Mouse (Mus musculus) brown adipose tissue, adult 24 weeks (tissue): ENCODE measurements at regions not wholly inside any gene's neighbourhood (a gene's known extent, or its start where the extent isn't known, plus 50 kb on each side); places are given as distances from the start of the nearest gene placed in this dataset.

Experiments
- H3K27ac ChIP-seq: fragments of 200-500 bp; replicated peaks from 2 replicates; pipeline ENCODE4 v1.5.1; 2012; ENCODE audit warnings: low read depth, mild to moderate bottlenecking, low read length
- H3K4me1 ChIP-seq: fragments of 200-500 bp; 2 replicates; pipeline ENCODE4 v1.6.1; 2012; ENCODE audit warnings: low read length, mixed read lengths; ENCODE audit not compliant: control insufficient read depth, insufficient read depth, insufficient read length
- H3K4me3 ChIP-seq: fragments of 200-500 bp; 2 replicates; pipeline ENCODE4 v1.5.1; 2012; ENCODE audit warnings: low read depth, mild to moderate bottlenecking, low read length, moderate library complexity; ENCODE audit not compliant: insufficient read depth

DNA sequence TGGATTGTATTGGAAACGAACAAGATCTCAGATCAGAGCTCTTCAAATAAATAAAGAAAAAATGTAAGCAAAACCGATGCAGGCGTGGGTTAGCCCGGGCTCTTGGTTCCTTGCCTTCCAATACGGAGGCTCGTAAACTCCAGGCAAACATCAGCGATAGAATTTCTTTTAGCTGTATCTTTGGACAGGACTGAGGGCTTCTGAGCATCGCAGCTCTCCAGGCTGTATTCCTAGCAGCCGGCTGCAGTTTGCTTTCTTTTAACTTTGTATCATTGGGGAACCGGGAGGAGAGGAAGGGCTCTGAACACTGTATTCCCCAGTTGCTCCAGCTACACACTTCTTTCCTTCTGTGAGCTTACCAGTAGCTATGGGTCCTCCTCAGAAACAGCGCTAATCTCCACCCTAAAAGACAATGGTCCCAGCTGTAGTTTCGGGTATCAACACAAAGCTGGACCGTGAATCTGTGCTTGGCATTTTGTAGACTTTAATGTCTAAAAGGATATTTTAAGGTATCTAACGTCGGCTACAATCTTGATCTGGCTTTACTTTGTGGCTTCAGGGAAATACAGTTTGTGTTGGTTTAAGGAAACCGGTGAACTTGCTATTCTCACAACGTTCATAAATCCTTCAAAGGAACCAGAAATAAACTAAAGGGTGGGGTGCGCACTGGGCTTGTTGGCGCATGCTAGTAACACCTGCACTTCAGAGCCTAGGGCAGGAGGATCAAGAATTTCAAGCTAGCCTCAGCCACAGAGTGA, 183.2 kb downstream of the Tfap2c start:
- H3K4me1 ChIP-seq, result no peaks in the 10 kb centered on the region
- no peak overlapping the region for H3K4me3 ChIP-seq

DNA sequence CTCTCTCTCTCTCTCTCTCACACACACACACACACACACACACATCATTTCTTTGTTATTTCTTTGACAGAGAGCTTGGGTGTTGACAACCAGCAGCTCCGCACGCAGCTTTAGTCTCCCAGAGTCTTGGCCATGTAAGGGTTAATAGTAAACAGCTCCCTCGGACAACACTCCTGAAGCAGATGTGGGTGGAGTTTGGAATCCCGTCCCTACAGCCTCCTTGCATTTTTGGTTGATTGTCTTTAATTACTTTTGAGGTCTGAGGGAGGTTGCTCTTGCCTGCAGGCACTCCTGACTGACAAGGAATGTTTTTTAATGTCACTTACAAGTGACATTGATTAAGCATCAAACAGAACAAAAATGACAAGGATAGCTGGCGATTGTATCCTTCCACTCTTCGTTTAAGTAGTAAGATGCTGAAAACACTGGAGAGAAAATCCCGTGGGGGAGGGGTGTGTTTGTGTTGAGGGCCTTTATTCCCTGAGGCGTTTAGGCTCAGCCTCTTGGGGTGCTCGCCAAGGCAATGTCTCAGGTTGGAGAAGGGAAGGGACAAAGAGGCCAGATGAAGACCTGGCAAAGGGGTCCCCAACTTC, 184.1 kb downstream of the Tfap2c start:
- Histone ChIP-seq H3K27ac (no peak overlapping the region), H3K4me3 (no peak overlapping the region), H3K4me1 (no peaks in the 10 kb centered on the region)

More for the DNA sequence above, 183.2 kb downstream of the Tfap2c start:
- no peak overlapping the region for H3K27ac ChIP-seq

DNA sequence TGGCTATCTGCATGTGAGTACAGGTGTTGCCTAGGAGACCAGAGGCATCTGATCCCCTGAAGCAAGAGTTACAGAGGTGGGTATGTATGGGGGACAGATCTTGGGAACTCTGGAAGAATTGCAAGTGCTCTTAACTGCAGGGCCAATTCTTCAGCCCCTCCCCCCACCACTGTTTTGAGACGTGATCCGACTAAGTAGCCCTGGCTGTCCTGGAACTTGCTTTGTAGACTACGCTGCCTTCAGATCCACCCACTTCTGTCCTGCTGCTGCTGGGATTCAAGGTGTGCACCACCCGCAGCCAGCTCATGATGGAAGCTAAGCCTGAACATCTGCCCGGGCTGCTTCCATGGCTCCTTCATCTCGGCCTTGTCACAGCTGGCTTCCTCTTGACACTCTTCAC, 186.2 kb downstream of the Tfap2c start:
- Histone ChIP-seq H3K27ac (no peak overlapping the region), H3K4me1 (no peaks in the 10 kb centered on the region), H3K4me3 (no peak overlapping the region)

DNA sequence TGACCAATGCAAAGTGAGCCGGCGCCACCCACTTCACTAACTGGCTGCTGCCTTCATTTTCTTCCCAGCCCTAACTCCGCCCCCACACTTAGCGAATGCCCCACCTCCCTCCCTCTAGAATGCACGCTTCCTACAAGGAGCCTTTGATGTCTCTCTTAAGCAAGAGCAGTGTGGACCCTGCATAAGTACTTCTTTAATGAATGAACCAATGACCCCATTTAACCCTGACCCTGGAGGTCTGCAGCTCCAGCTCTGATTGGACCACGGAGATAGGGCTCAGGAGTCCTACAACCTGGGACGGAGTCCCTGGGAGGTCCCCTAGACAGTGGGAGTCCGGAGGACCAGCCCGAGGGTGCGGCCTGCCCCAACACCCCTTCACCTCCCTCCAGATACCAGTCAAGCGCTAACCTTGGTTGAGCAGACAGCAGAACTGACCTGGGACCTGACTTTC, 189.7 kb downstream of the Tfap2c start:
- H3K27ac ChIP-seq, result no peak overlapping the region
- no peak overlapping the region for H3K4me3 ChIP-seq
- no peaks in the 10 kb centered on the region for H3K4me1 ChIP-seq

DNA sequence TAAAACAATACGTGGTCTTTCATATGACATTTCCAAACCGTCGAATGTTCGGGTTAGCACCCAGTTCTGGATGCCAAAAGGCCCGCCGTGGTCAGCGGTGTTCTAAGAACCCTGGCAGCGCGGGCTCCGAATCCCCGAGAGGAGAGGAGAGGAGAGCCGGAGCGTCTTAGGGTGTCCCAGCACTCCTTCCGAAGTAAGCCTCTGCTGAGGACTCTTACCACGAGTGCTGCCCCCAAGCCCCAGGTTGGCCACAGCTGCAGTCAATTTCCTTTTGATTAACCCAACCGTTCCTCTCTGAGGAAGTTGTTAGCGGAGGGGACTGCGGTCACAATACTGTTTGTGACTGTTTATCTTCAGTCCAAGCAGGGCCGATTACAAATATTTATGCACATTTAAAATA, 190.1 kb downstream of the Tfap2c start:
- Histone ChIP-seq H3K4me3 (no peak overlapping the region), H3K27ac (no peak overlapping the region), H3K4me1 (no peaks in the 10 kb centered on the region)

DNA sequence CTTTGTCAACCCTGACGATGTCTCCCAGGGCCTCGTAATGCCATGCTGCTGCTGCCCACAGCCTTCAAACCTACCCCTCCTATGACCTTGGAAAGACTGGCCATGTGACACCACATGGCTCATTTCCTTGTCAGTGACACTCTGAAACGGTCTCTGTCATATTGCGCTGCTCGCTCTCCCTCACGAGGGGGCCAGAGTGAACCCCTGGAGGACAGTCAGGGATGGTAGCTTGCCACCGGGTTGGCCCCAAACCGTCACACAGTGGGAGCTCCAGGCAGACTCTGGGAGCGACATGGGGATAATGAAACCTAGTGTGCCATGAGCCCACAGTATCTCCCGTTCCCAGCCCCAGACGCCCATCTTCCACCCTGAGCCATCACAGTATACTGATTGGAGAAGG, 188.8 kb downstream of the Bmp7 start:
- Histone ChIP-seq H3K4me1 (no peaks in the 10 kb centered on the region), H3K27ac (no peak overlapping the region), H3K4me3 (no peak overlapping the region)

DNA sequence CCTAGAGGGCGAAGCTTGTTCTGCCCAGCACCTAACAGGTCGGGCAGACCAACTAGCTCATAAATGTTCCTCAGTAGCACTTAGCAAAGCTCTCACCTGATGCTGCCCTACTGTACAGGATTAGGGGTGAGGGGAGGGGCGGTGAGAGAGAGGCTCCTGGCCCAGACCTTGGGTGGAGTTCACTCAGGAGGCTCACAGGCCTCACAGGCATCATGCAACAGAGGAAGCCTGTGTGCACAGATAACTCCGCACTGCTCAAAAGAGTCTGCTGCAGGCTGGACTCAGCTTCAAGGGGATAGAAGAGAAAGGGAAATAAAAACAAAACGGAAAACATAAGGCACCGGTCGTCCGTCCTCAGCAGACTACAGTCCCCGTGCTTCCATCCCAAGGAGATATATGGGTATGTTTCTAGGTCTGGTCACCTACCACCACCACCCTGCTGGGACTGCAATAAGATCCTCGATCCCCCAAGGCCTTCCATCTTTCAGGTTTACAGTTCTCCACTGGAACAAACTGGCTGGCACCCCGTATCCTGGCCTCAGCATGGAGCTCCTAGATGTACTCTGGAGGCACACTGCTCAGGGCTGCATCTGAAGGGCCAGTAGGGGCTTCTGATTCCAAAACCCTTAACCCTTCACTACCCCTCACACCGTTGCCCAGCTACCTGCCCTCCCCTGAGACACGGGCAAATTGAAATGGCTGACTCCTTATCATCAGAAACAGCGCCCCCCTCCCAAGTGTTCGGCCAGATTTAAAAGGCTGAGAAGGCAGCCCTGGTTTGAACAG, 184.2 kb downstream of the Bmp7 start:
- Histone ChIP-seq H3K4me3 (no peak overlapping the region), H3K4me1 (no peaks in the 10 kb centered on the region), H3K27ac (no peak overlapping the region)

DNA sequence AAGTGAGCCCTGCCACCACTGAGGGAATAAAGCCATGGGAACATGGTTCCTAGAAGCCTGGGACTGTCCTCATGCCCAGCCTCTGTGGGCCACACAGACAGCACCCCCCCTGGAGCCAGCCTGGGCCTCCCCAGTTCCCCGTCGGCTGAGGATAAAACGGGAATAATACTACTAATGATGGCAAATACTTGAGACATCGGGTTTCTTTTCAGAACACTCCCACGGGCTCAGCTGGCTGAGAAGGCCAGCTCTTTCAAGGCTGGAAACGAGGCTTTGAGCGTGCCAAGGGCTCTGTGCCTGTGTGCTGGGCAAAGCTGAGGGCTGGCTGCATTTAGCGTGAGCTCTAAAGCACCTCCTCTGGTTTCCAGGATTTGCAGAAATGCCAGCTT, 183.7 kb downstream of the Bmp7 start:
- Histone ChIP-seq H3K4me3 (no peak overlapping the region), H3K27ac (no peak overlapping the region), H3K4me1 (no peaks in the 10 kb centered on the region)

DNA sequence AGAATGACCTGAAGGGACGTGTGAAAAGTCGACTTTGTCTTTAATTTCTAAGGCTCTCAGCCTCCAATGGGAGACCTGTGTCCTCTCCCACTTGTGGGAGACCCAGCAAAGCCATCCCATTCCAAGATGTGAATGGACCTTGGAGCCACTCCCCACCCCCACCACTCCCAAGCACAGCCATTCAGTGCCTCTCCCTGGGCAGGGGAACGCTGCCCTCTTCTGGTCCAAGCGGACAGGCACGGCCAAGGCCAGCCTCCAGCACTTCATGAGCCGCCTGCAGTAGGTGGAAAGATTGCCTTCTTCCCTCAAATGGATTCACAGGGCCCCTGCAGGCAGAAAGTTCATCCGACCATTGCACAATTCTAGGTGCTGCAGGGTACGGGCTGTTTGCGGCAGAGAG, 181.6 kb downstream of the Bmp7 start:
- H3K4me3 ChIP-seq, result no peak overlapping the region
- H3K27ac ChIP-seq, result no peak overlapping the region
- H3K4me1 ChIP-seq, result no peaks in the 10 kb centered on the region

DNA sequence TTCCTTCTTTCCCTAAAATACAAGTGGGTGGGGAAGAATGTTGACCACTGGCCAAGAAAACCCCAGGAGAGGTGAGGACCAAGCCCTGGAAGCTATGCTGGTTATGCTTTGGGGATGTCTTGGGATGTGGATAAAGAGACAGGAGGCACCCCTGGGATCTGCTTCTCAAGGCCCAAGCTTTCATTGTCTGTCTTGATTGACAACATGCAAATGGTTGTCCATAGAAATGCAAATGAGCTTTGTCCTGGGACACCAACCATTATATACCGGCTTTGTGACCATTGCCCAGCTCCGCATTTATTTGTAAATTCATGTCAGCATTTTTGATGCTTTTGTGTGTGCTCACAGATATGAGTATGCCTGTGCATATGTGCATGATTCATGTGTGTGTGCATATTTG, 174.9 kb downstream of the Bmp7 start:
- H3K27ac ChIP-seq, result no peak overlapping the region
- no peaks in the 10 kb centered on the region for H3K4me1 ChIP-seq
- no peak overlapping the region for H3K4me3 ChIP-seq

DNA sequence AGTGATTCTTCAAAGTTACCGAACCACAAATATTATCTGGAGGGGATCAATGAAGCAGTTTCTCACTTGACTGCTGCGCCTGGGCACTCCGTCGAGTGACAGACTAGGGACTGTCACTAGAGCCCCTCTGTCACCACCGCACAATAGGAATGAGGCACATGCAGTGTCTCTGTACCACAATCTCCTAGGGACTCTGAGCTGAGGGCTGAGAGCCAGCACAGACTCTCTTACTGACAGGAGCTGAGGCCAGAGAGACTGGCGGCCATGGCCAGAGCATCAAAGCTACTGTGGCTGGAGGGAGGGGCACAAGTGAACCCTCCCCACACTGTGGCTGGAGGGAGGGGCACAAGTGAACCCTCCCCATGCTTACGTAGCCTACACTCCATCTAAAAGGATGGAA, 173.7 kb downstream of the Bmp7 start:
- no peaks in the 10 kb centered on the region for H3K4me1 ChIP-seq
- no peak overlapping the region for H3K27ac ChIP-seq
- H3K4me3 ChIP-seq, result no peak overlapping the region

DNA sequence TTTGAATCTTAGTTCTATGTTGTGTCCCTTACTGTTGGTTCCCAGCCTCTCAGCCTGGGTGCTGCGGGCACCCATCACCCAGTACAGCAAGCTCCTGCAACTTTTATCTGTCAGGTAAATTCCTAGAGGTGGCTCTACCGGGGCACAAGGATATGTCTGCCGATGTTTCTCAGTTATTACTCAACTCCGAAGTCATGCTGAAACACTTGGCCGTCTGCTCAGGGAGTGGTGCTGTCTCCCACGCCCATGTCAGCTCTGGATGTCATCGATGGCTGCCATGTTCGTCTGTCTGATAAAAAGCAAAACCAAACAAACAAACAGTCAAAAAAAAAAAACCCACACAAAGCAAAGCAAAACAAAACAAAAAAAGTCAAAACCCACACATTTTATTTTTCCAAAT, 171.4 kb downstream of the Bmp7 start:
- H3K4me3 ChIP-seq, result no peak overlapping the region
- H3K27ac ChIP-seq, result no peak overlapping the region
- H3K4me1 ChIP-seq, result no peaks in the 10 kb centered on the region

DNA sequence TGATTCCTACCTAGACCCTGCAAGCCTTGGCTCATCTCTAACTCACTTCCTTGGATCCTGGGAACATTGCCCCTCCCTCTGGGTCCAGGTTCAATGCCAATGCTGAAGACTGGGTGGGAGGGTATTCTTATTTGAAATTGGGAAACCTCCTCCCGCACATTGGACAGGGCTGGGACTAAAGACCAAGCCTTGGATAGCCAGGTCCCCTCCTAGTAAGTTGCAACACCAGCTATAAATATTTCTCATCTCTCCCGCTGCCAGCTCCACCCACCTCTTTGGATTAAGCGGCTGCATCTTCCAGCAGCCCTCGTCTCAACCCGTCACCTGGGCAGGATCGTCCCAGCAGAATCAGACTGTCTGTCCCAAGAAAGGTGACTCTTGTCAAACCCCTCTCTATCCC, 170.1 kb downstream of the Bmp7 start:
- H3K27ac ChIP-seq, result no peak overlapping the region
- H3K4me1 ChIP-seq, result no peaks in the 10 kb centered on the region
- no peak overlapping the region for H3K4me3 ChIP-seq

DNA sequence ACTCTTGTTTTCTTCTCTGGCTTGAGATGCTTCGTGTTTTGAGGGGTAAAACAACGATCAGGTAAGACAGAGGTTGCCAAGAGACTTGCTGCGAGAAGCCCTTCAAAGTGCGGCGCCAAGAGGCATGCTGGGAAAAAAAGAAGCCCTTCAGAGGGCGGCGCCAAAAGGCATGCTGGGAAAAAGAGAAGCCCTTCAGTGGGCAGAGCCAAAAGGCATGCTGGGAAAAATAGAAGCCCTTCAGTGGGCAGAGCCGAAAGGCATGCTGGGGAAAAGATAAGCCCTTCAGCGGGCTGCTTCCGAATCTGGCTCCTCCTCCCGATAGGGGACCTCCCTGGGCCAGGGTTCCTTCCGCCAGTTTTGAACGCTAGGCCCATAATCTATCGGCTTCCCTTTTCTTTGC, 169.5 kb downstream of the Bmp7 start:
- Histone ChIP-seq H3K4me1 (no peaks in the 10 kb centered on the region), H3K27ac (no peak overlapping the region), H3K4me3 (no peak overlapping the region)

DNA sequence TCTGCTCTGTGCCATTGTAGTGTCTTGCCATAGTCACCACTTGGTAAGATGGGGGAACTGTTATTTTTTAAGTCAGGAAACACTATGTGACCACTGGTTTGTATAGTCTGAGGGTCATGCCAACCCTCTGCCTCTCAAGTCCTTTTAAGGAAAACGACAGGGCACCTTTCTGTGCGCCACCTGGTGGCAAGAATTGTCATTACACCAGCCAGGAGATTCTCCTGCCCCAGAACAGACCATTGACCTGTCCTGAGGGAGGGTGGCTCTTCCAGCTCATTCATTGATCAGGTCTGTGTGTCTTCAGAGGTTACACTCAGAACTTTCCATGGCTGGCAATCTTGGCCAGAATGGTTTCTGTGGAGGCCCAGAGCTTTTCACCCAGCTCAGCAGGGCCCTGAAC, 166.9 kb downstream of the Bmp7 start:
- H3K27ac ChIP-seq, result no peak overlapping the region
- H3K4me3 ChIP-seq, result no peak overlapping the region
- H3K4me1 ChIP-seq, result no peaks in the 10 kb centered on the region

DNA sequence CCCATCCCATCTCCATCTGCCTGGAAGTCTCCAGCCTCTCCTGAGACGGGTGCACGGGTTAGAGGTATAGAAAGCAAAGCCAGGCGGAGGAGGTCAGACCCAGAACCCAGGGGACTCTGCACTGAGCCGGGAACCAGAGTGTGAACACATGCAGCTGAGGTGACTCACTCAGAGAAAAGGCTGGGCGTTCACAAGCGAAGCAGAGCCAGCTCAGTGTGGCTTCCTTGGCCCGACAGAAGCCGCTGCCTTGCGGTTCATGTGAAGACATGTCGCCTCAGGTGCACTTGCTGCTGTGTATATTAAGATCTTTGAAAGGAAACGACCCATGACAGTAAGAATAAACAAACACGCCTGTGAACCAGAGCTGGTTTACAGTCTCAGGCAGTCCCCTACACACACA, 163.6 kb downstream of the Bmp7 start:
- H3K4me1 ChIP-seq, result no peaks in the 10 kb centered on the region
- H3K4me3 ChIP-seq, result no peak overlapping the region
- H3K27ac ChIP-seq, result no peak overlapping the region
